Mouse (Mus musculus) cerebellum, adult 2 months (tissue): ENCODE data around the gene Ywhah. TPM values are rescaled to one million over a fixed set of nuclear protein-coding genes. Genes with fewer than 3 reads are reported as not detected.

Source experiments
- DNase-seq, 2 experiments: peaks; one replicate each; pipeline ENCODE4 v3.0.0; 2021
- H3K27ac ChIP-seq: fragments of 200-500 bp; 2 replicates; pipeline ENCODE4 v1.5.1; 2012; ENCODE audit warnings: low read length, control low read depth, inconsistent platforms; ENCODE audit not compliant: insufficient read depth
- H3K27me3 ChIP-seq: fragments of 200-500 bp; 2 replicates; pipeline ENCODE4 v1.6.1; 2012; ENCODE audit warnings: inconsistent platforms, mild to moderate bottlenecking, low read length, moderate library complexity; ENCODE audit not compliant: control insufficient read depth, insufficient read depth
- H3K4me1 ChIP-seq: fragments of 200-500 bp; 2 replicates; pipeline ENCODE4 v1.6.1; 2011; ENCODE audit warnings: low read length; ENCODE audit not compliant: control insufficient read depth, insufficient read depth
- H3K4me3 ChIP-seq: fragments of 200-500 bp; replicated peaks from 2 replicates; pipeline ENCODE3; 2011; ENCODE audit warnings: mild to moderate bottlenecking, low read depth, low read length, control low read depth; ENCODE audit not compliant: insufficient read depth
- CTCF ChIP-seq: fragments of 200-500 bp; IDR thresholded peaks from 2 replicates; pipeline ENCODE4 v1.5.1; 2011; ENCODE audit warnings: low read depth, mild to moderate bottlenecking, control low read depth, low read length, moderate library complexity, borderline replicate concordance; ENCODE audit not compliant: insufficient read depth
- POLR2A ChIP-seq: fragments of 200-500 bp; IDR thresholded peaks from 2 replicates; pipeline ENCODE4 v1.6.1; 2011; ENCODE audit warnings: low read length, control low read depth, borderline replicate concordance; ENCODE audit not compliant: insufficient read depth
- WGBS: fragments of 180-500 bp; shearing (Covaris S2); methylation state at CpG from one replicate; pipeline ENCODE4 v1.1.7; 2018; 5-methylcytosine and 5-hydroxymethylcytosine counted together
- polyA plus RNA-seq: library from polyadenylated mRNA; depleted of rRNA; stranded (reverse); fragments of >200 nt; gene quantifications from 2 replicates; pipeline ENCODE4 v1.2.3, GENCODE M21; 2012; rRNA removed

Ywhah gene
- 1,631 and 1,702 TPM in 2 replicates for polyA plus RNA-seq

- TF ChIP-seq CTCF (no peak; the same call in 1 of the 2 replicates), POLR2A (peak; percentile 96)
- peak within 1 kb of the TSS; percentile 99 for H3K4me3 ChIP-seq
- H3K4me1 ChIP-seq = peaks cover 9% of the 10 kb centered on the region; the same call in 1 of the 2 replicates
- under 1% methylated on average over 120 of the region's 121 CpGs for WGBS
- no peaks in the 10 kb centered on the region for H3K27me3 ChIP-seq
- H3K27ac ChIP-seq = peak within 1 kb of the TSS; percentile 99
- peak; percentile 98 for DNase-seq
Observed at GRCm38 (mm10) chr5:33018561-33019425, at the start of gene Ywhah. TSS of gene Ywhah (plus strand) at chr5:33018816.

- DNase-seq = no peak
- Histone ChIP-seq H3K4me1 (no peaks in the 10 kb centered on the region), H3K27me3 (no peaks in the 10 kb centered on the region), H3K27ac (no peak overlapping the region), H3K4me3 (no peak overlapping the region)
- WGBS = 86% methylated on average over 4 of the region's 4 CpGs
- TF ChIP-seq CTCF (no peak), POLR2A (no peak)
Observed at GRCm38 (mm10) chr5:32976541-32976940, 42.1 kb upstream of the Ywhah start.

GRCm38 (mm10) chr5:32977179-32977578 lies 41.4 kb upstream of the Ywhah start:
- no peaks in the 10 kb centered on the region for H3K4me1 ChIP-seq
- DNase-seq = no peak
- no peak for TF ChIP-seq CTCF
- TF ChIP-seq POLR2A = no peak
- no peaks in the 10 kb centered on the region for H3K27me3 ChIP-seq
- H3K27ac ChIP-seq = no peak overlapping the region
- no peak overlapping the region for H3K4me3 ChIP-seq

DNA sequence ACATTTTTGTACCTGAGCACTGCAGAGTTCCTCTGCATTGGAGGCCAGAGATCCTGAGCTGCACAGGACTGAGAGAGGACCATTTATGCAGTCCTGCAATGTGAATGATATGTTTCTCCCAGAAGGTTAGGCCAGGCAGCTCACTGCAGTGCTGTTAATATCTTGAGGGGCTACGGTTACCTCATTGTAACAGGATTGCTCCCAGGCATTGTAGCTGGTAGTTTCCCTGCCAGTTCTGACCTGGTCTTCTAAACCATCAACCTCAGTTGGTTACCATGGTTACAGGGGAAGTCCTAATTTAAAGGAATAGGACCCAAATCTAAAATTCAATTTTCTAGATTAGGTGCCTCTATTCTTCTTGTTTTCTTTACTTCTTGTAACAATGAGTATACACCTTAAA lies 33.2 kb upstream of the Ywhah start:
- DNase-seq = no peak
- TF ChIP-seq POLR2A (no peak), CTCF (no peak)
- no peak overlapping the region for H3K27ac ChIP-seq
- WGBS = 85% methylated on average over 1 of the region's 1 CpGs
- peaks cover 3% of the 10 kb centered on the region; the same call in 1 of the 2 replicates for H3K4me1 ChIP-seq
- H3K4me3 ChIP-seq = no peak overlapping the region
- H3K27me3 ChIP-seq = no peaks in the 10 kb centered on the region

DNA sequence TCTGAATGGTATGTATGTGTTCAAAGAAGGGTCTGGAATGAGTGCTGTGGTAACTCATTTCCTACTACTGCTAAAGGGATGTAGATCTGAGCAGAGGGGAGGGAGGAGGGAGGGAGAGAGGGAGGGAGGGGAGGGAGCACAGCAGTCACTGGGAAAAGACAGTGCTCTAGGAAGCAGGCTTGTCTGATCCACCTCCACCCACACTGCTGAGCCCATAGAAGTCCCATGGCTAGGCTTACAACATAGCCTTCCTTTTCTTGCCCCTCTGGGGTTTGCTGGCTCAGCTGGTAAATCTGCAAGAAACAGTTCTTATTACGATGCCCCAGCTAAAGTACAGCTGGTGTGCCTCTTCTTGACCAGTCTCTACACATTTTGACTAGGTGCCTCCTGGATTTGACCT lies 30.7 kb upstream of the Ywhah start:
- Histone ChIP-seq H3K27me3 (no peaks in the 10 kb centered on the region), H3K4me3 (no peak overlapping the region), H3K4me1 (peaks cover 19% of the 10 kb centered on the region), H3K27ac (no peak overlapping the region)
- TF ChIP-seq CTCF (no peak), POLR2A (no peak)
- 74% methylated on average over 1 of the region's 1 CpGs for WGBS
- no peak for DNase-seq

GRCm38 (mm10) chr5:32989959-32990640 lies 28.5 kb upstream of the Ywhah start:
- no peak for DNase-seq
- 75% methylated on average over 13 of the region's 13 CpGs for WGBS
- Histone ChIP-seq H3K4me1 (peaks cover 22% of the 10 kb centered on the region), H3K27me3 (no peaks in the 10 kb centered on the region), H3K27ac (no peak overlapping the region), H3K4me3 (no peak overlapping the region)
- no peak for TF ChIP-seq CTCF
- TF ChIP-seq POLR2A = no peak

GRCm38 (mm10) chr5:32991152-32991551 lies 27.5 kb upstream of the Ywhah start:
- TF ChIP-seq CTCF (peak; percentile 67), POLR2A (no peak)
- H3K27ac ChIP-seq = 0 out of 2 replicates have a peak overlapping the region, but pooled peaks have one; percentile 5
- peak overlapping the region; percentile 7 for H3K4me3 ChIP-seq
- H3K4me1 ChIP-seq = peaks cover 22% of the 10 kb centered on the region
- WGBS = 7% methylated on average over 8 of the region's 8 CpGs
- peak; percentile 69 to 80 for DNase-seq
- H3K27me3 ChIP-seq = no peaks in the 10 kb centered on the region
